Mouse (Mus musculus) brain, embryonic 14.5 days (tissue): Measurements from ENCODE around the gene Gdf15.

Source experiments
- CTCF ChIP-seq: fragments of 200-500 bp; IDR thresholded peaks from 2 replicates; pipeline ENCODE4 v1.5.1; 2012; ENCODE audit warnings: inconsistent platforms, mild to moderate bottlenecking, moderate library complexity, borderline replicate concordance; ENCODE audit not compliant: insufficient read depth, insufficient read length; ENCODE audit errors: extremely low read depth
- POLR2A ChIP-seq: fragments of 200-500 bp; IDR thresholded peaks from 2 replicates; pipeline ENCODE4 v1.6.1; 2012; ENCODE audit warnings: mild to moderate bottlenecking, inconsistent platforms, borderline replicate concordance; ENCODE audit not compliant: poor library complexity, insufficient read depth, insufficient read length, severe bottlenecking; ENCODE audit errors: extremely low read depth

- TF ChIP-seq CTCF (no peak), POLR2A (no peak)
Observed at GRCm38 (mm10) chr8:70679404-70679803, 47.1 kb upstream of the Gdf15 start.
